Mouse (Mus musculus) kidney, postnatal 0 days (tissue): ENCODE measurements around the gene Snx14. TPM values are rescaled to one million over a fixed set of nuclear protein-coding genes. Genes with fewer than 3 reads are reported as not detected.

ENCODE experiments used
- ATAC-seq: fragments of 200-750 bp; cut with Nextera tagmentation; replicated peaks from 2 replicates; pipeline ENCODE4 v1.8.0; 2017; ENCODE audit warnings: low read depth, moderate number of reproducible peaks, moderate TSS enrichment, moderate library complexity; ENCODE audit not compliant: low FRiP score
- DNase-seq: peaks from one replicate; pipeline ENCODE4 v3.0.0-alpha.2; 2016; ENCODE audit warnings: low spot score
- H3K27ac ChIP-seq: fragments of 300-500 bp; sonication (generic); 2 replicates; pipeline ENCODE4 v1.5.1; 2014; ENCODE audit warnings: mild to moderate bottlenecking
- H3K27me3 ChIP-seq: fragments of 300-500 bp; sonication (generic); 2 replicates; pipeline ENCODE4 v1.6.1; 2014; ENCODE audit warnings: low read length, mixed read lengths; ENCODE audit not compliant: insufficient read depth
- H3K36me3 ChIP-seq: fragments of 300-500 bp; sonication (generic); 2 replicates; pipeline ENCODE4 v1.6.1; 2014; ENCODE audit warnings: low read length, mixed read lengths; ENCODE audit not compliant: insufficient read depth
- H3K4me1 ChIP-seq: fragments of 300-500 bp; sonication (generic); replicated peaks from 2 replicates; pipeline ENCODE4 v1.6.1; 2014; ENCODE audit warnings: antibody characterized with exemption, low read length, mixed read lengths; ENCODE audit not compliant: insufficient read depth
- H3K4me2 ChIP-seq: fragments of 300-500 bp; sonication (generic); 2 replicates; pipeline ENCODE4 v1.6.1; 2014; ENCODE audit warnings: mild to moderate bottlenecking, low read length, moderate library complexity, mixed read lengths
- H3K4me3 ChIP-seq: fragments of 300-500 bp; sonication (generic); replicated peaks from 2 replicates; pipeline ENCODE4 v1.5.1; 2014; ENCODE audit warnings: low read depth, low read length
- H3K9ac ChIP-seq: fragments of 300-500 bp; sonication (generic); 2 replicates; pipeline ENCODE4 v1.6.1; 2014; ENCODE audit warnings: low read depth, low read length
- H3K9me3 ChIP-seq: fragments of 300-500 bp; sonication (generic); replicated peaks from 2 replicates; pipeline ENCODE4 v1.6.1; 2016; ENCODE audit warnings: low read length, inconsistent platforms, mixed read lengths
- CTCF ChIP-seq: IDR thresholded peaks from 2 replicates; pipeline ENCODE4 v1.5.1; 2016; ENCODE audit warnings: antibody characterized with exemption, low read depth, mild to moderate bottlenecking, moderate library complexity
- WGBS: fragments of 180-500 bp; shearing (Covaris S2); extraction: QIAGEN DNeasy Blood & Tissue Kit; methylation state at CpG from one replicate; pipeline ENCODE4 v1.1.7; 2014; 5-methylcytosine and 5-hydroxymethylcytosine counted together
- polyA plus RNA-seq: library from polyadenylated mRNA; unstranded; fragments of >200 nt; fragmentation: Nextera tagmentation; extraction: Ambion mirVana; gene quantifications from 2 replicates; pipeline ENCODE4 v1.2.1, GENCODE M21; 2015

Gene Snx14
- polyA plus RNA-seq, 1 experiment from 2014 or later: 20.9 TPM

GRCm38 (mm10) chr9:88329166-88329748 lies 109.5 kb downstream of the Snx14 start:
- DNase-seq (no peak), ATAC-seq (no peak)
- Histone ChIP-seq H3K4me2 (no peak overlapping the region), H3K36me3 (no peaks in the 10 kb centered on the region), H3K9ac (no peak overlapping the region), H3K9me3 (no peaks in the 10 kb centered on the region), H3K4me1 (0 out of 2 replicates have a peak, but pooled peaks cover 3% of the 10 kb centered on the region), H3K27ac (no peak overlapping the region), H3K27me3 (no peaks in the 10 kb centered on the region), H3K4me3 (no peak overlapping the region)
- WGBS: 39% methylated on average over 10 of the region's 10 CpGs
- TF ChIP-seq CTCF: no peak

- Histone ChIP-seq H3K9me3 (no peaks in the 10 kb centered on the region), H3K4me2 (peak overlapping the region; percentile 86; the same call in 1 of the 2 replicates), H3K36me3 (no peaks in the 10 kb centered on the region), H3K27ac (no peak overlapping the region), H3K4me1 (0 out of 2 replicates have a peak, but pooled peaks cover 3% of the 10 kb centered on the region), H3K9ac (no peak overlapping the region), H3K27me3 (no peaks in the 10 kb centered on the region), H3K4me3 (no peak overlapping the region)
- WGBS: 41% methylated on average over 5 of the region's 5 CpGs
- DNase-seq: no peak
- no peak for TF ChIP-seq CTCF
- ATAC-seq: no peak
Measured at GRCm38 (mm10) chr9:88328666-88329065, 110.1 kb downstream of the Snx14 start.

GRCm38 (mm10) chr9:88326930-88327901 lies 111.5 kb downstream of the Snx14 start, which contains the start of gene Nt5e:
Gene Nt5e (plus strand): TSS chr9:88327197.
- TF ChIP-seq CTCF: no peak
- Histone ChIP-seq H3K4me2 (peak within 1 kb of the TSS; percentile 86), H3K4me3 (peak within 1 kb of the TSS; percentile 49), H3K9ac (peak within 1 kb of the TSS; percentile 56), H3K27me3 (no peaks in the 10 kb centered on the region), H3K36me3 (no peaks in the 10 kb centered on the region), H3K4me1 (0 out of 2 replicates have a peak, but pooled peaks cover 3% of the 10 kb centered on the region), H3K27ac (no peak within 1 kb of the TSS), H3K9me3 (no peaks in the 10 kb centered on the region)
- WGBS: under 1% methylated on average over 66 of the region's 66 CpGs
- ATAC-seq (peak; percentile 92), DNase-seq (peak; percentile 68)

Other genes with a start within 250 kb of the Snx14 start
- gene Nt5e, start 111.8 kb downstream of the Snx14 start, polyA plus RNA-seq: 4.3 and 4.9 TPM in 2 replicates
- gene Gm20537, start 17.7 kb upstream of the Snx14 start, polyA plus RNA-seq: not detected in 2 replicates
- 73.8 and 84.0 TPM in 2 replicates for gene Syncrip, start 43.6 kb upstream of the Snx14 start, polyA plus RNA-seq
- gene Zfp949, start 109.1 kb upstream of the Snx14 start, polyA plus RNA-seq: 9.0 and 9.7 TPM in 2 replicates
- gene Trim43a, start 141.9 kb upstream of the Snx14 start, polyA plus RNA-seq: 0.15 TPM in 1 of 2 replicates, not detected in the other